Mouse (Mus musculus) testis, postnatal 10 days (tissue): Measurements from ENCODE around the gene Btg4.

Source experiments
- DNase-seq: peaks from one replicate; pipeline ENCODE4 v3.0.0; 2021; ENCODE audit warnings: low spot score

Btg4 gene

GRCm38 (mm10) chr9:51060601-51061000 lies at the start of gene Btg4:
TSS of gene Btg4 (plus strand) at chr9:51060901.
- DNase-seq = no peak

DNA sequence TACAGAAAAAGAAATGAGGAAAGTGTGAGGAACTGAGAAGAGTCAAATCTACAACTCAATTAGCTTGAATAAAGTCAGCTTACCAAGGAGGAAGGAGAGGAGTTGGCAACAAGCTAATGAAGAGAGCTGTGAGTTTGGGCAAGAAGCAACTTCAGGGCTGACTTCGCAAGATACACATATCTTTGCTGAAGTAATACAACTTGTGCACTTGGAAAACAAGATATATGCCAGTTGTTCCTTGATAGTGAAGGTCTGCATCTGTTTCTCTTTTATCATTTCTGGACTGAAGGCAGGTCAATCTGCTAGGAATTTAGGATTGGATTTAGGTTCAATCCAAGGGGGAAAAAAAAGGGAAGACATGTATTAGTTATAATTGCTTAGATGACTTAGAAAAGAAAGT lies 47.1 kb upstream of the Btg4 start:
- no peak for DNase-seq

- DNase-seq = no peak
These were observed 45.0 kb upstream of the Btg4 start for GRCm38 (mm10) chr9:51015732-51016131.

DNA sequence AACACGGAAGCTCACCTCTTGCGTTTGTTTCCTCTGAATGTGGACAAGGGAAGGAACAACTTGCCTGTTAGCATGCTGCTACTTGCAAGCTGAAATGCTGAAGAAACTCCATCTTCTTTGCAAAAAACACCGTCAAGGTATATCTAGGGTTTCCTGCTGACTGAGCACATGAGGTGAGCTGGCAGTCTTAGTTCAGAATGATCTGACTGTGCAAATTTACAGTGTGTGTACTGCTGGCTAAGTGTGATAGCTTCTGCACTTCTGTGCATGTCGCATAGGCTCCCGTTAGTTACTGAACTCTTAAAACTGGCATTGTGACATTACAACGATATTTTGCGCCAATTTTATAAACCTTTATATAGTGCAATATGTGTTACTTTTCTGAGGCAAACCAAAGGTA lies 41.0 kb upstream of the Btg4 start:
- DNase-seq = no peak

DNA sequence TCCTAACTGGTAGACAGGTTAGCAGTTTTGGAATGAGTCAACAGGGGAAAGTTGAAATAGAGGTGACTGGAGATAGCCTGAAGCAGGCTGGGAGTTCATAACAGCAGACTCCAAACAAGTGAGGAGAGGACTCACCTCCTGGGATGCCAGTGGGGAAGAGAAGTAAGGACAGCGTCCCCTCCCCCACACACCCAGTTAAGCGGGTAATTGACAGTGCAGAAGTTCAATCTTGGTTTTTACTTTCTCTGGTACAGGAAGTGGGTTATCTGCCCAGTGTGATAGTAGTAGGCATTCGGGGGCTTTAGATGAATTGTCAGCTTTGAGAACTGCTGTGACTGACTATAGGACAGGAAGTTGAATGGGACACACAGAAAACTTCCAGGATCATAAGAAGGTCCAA lies 40.4 kb upstream of the Btg4 start:
- DNase-seq = no peak

GRCm38 (mm10) chr9:51021123-51021795 lies 39.4 kb upstream of the Btg4 start:
- DNase-seq = no peak

GRCm38 (mm10) chr9:51026952-51027351 lies 33.7 kb upstream of the Btg4 start:
- no peak for DNase-seq

DNA sequence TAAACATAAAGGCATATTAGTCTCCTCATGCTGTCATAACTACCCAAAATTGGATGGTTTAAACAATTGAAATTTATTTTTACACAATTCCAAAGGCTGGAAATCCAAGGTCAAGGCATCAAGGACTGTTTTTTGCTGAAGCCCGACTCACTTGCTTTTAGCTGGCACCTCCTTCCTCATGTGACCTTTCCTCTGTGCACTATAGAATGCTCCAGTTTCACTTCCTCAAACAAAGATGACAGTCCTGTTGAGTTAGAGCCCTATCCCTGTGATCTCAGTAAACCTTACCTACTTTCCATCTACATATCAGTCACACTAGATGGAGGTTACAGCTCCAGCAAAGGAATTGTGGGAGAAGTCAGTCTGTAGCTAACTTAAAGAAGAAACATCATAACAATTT lies 30.6 kb upstream of the Btg4 start:
- no peak for DNase-seq

DNA sequence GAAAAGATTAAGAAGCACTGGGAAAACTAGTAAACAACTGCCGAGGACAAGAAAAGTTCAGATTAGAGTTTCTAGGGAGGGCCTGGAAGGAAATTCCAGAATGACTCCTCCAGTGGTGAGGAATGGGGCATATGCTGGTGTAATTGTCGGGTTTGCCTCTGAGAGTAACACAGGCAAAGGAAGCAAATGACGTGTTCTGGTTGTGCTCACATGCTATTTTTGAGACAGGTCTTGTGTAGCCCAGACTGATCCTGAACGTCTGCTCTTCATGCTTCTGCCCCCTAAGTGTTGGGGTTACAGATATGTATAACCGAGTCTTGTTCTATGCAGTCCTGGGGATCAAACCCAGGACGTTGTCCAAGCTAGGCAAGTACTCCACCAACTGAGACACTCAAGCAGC lies 29.1 kb upstream of the Btg4 start:
- DNase-seq = no peak

DNA sequence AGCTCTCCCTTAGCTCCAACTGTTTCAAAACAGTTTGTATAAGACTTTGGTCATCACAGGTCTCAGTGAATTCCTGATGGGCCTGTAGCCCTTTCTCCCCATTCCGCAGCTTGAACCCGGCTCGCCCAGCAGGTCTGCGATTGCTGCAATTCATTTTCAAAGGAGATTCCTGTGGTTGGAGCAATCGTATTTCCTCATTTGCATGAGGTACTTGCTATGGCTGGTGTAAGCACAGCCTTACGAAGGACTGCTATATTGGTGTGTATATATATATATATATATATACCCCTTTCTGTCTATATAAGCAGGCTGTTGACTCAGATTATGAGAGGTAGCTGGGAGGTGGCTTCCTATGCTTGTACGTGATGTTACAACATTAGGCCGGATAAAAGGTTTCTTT lies 28.4 kb upstream of the Btg4 start:
- no peak for DNase-seq

GRCm38 (mm10) chr9:51032785-51033529 lies 27.7 kb upstream of the Btg4 start:
- no peak for DNase-seq

DNA sequence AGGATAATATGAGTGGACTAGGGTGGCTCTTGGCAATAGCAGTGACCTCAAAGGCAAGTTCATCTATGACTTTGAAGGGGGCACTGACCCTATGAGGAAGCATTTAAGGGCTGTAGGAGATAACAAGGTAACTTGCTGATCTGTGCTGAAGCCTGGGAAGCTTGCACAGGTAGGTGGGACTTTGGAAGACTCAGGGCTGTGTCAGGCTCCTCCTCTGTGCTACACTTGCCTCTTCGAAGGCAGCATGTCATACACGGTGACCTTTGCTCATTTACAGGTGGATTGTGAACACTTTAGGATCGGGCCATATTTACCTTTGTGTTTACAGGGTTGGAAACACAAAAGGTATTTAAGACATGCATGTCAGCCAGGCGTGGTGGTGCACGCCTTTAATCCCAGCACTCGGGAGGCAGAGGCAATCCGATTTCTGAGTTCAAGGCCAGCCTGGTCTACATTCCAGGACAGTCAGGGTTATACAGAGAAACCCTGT lies 19.2 kb upstream of the Btg4 start:
- DNase-seq = no peak

DNA sequence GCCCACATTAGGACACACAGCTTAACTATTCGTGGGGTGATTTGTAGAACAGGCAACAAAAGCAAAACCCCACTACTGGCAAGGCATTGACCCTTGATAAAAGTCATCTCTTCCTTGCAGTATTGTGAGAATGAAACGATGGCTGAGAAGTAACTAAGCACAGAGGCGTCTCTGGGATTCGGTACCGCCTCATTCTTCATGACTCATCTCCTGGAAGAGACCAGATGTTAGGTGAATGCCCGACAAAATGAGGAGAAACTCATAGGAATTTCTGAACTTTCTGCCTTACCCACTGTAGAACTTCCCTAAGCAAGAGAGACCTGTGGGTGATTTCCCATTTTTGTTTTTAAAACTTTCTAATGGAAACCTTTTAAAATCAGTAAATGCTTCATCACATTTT lies 18.6 kb upstream of the Btg4 start:
- DNase-seq = no peak

GRCm38 (mm10) chr9:51052180-51052579 lies 8.5 kb upstream of the Btg4 start:
- no peak for DNase-seq

GRCm38 (mm10) chr9:51056360-51057324 lies 4.1 kb upstream of the Btg4 start:
- no peak for DNase-seq

GRCm38 (mm10) chr9:51058951-51059521 lies 1.7 kb upstream of the Btg4 start:
- no peak for DNase-seq

DNA sequence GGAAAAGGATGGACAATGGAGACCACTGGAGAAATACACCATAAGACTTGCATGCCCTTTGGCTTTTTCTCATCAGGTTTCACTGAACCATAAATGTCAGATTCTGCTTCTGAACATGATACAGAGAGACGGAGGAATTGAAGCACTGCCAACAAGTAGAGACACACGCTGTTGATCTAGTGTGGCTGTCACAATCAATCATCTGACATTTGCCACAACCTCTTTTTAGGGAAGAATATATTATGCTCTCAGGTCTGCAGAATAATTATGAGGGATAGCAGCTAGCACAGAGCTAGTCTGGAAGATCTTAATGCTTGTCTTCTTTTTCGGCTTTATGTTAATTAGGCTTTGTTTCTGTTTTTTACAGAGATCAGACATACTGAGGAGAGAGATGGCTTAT lies 7.5 kb downstream of the Btg4 start:
- no peak for DNase-seq

DNA sequence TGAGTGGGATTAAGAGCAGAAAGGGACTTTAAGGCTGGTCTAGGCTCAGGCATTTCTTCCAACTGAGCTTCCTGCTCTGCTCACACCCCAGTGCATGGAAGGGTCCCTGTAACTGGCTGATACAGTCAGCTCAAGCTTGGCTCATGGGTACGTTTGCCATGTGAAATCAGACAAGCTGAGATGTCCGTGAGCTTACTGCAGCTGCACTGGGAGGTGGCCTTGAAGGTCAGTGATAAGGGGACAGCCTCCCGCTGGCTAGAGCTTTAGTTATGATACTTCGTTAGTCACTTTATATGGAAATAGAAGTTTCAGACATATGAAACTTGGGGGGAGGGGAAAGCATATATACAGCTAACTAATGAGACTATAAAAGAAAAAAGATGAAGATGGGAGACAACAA lies 10.1 kb downstream of the Btg4 start:
- DNase-seq = no peak

DNA sequence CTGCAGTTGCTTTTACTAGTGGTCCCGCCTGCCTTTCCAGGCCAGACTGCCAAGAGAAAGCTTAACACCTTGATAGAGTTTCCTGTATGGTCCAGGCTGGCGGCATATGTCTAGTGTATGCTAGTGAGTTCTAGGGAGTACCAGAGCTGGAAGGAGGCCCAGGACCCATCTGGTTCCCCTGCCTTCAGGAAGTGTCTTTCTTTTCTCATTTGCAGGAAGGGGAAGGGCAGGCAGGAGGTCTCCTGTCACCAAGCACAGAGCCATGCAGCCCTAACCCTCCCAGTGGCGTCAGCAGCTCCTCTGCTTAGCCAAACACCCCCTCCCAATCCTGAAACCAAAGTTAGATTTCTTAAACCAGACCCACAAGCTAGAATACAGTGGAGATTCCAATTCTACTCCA lies 15.1 kb downstream of the Btg4 start:
- no peak for DNase-seq

- DNase-seq = no peak
These were observed 15.7 kb downstream of the Btg4 start for GRCm38 (mm10) chr9:51076300-51076978.

- DNase-seq = peak; percentile 88
These were observed 16.2 kb downstream of the Btg4 start, which contains the start of gene Layn for GRCm38 (mm10) chr9:51076979-51077315. TSS of gene Layn (minus strand) at chr9:51077094.

DNA sequence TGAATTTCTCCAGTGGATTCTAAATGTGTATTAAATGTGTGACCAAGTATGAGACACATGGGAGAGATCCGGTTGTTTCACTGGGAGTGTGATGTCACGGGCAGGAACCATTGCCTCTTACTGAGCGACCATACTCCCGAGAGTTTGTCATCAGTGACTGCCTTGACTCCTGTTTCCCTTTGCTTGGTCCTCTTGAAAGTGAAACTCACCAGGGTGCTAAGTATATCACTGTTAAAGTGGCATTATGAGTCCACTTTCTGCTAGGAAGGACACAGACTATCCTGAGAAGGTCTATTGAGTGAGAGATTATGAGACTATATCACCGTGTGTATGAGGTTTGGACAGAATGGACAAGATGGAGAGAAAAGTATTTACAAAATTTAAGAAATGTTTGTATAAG lies 20.9 kb downstream of the Btg4 start:
- no peak for DNase-seq
